Mouse (Mus musculus) erythroblast, embryonic 14.5 days (primary cell): Measurements from ENCODE around the gene Inpp5a.

Source experiments
- GATA1 ChIP-seq: IDR thresholded peaks from 2 replicates; pipeline ENCODE4 v1.6.1; 2012; ENCODE audit warnings: low read length, inconsistent platforms, mixed read lengths
- TAL1 ChIP-seq: IDR thresholded peaks from 3 replicates; pipeline ENCODE4 v1.6.1; 2012; ENCODE audit warnings: low read length, inconsistent platforms, mixed read lengths

GRCm38 (mm10) chr7:139439922-139440895, 51.3 kb downstream of the Inpp5a start:
- TF ChIP-seq GATA1 (no peak), TAL1 (no peak)
